Mouse (Mus musculus): ENCODE results near the gene Btbd9. TPM values are rescaled to one million over a fixed set of nuclear protein-coding genes. Genes with fewer than 3 reads are reported as not detected.

The Btbd9 gene
- polyA plus RNA-seq, 1 experiment: 21.3 TPM

GRCm38 (mm10) chr17:30260641-30261306, 315.5 kb downstream of the Btbd9 start:
- Histone ChIP-seq H3K4me3 (ENCODE audit: insufficient read depth, low read length) (no peak overlapping the region), H3K4me1 (ENCODE audit: control insufficient read depth, insufficient read depth, low read length) (no peaks in the 10 kb centered on the region; the same call in 1 of the 2 replicates), H3K27ac (ENCODE audit: insufficient read depth, low read length) (no peak overlapping the region)
- TF ChIP-seq POLR2A (IDR thresholded peaks at IDR 0.05; ENCODE audit: low read depth, low read length) (no peak), CTCF (IDR thresholded peaks at IDR 0.05; ENCODE audit: borderline replicate concordance, insufficient read depth, low read length) (no peak)

GRCm38 (mm10) chr17:30259938-30260337, 316.4 kb downstream of the Btbd9 start:
- no peak for TF ChIP-seq POLR2A (IDR thresholded peaks at IDR 0.05; ENCODE audit: low read depth, low read length)
- no peak for TF ChIP-seq CTCF (IDR thresholded peaks at IDR 0.05; ENCODE audit: borderline replicate concordance, insufficient read depth, low read length)
- H3K27ac ChIP-seq (ENCODE audit: insufficient read depth, low read length): no peak overlapping the region
- no peak overlapping the region for H3K4me3 ChIP-seq (ENCODE audit: insufficient read depth, low read length)
- no peaks in the 10 kb centered on the region; the same call in 1 of the 2 replicates for H3K4me1 ChIP-seq (ENCODE audit: control insufficient read depth, insufficient read depth, low read length)

GRCm38 (mm10) chr17:30258480-30258879, 317.8 kb downstream of the Btbd9 start:
- Histone ChIP-seq H3K4me1 (ENCODE audit: control insufficient read depth, insufficient read depth, low read length) (no peaks in the 10 kb centered on the region; the same call in 1 of the 2 replicates), H3K27ac (ENCODE audit: insufficient read depth, low read length) (no peak overlapping the region), H3K4me3 (ENCODE audit: insufficient read depth, low read length) (no peak overlapping the region)
- TF ChIP-seq POLR2A (IDR thresholded peaks at IDR 0.05; ENCODE audit: low read depth, low read length) (no peak), CTCF (IDR thresholded peaks at IDR 0.05; ENCODE audit: borderline replicate concordance, insufficient read depth, low read length) (no peak)

GRCm38 (mm10) chr17:30255928-30256560, 320.2 kb downstream of the Btbd9 start:
- Histone ChIP-seq H3K4me3 (ENCODE audit: insufficient read depth, low read length) (no peak overlapping the region), H3K27ac (ENCODE audit: insufficient read depth, low read length) (no peak overlapping the region), H3K4me1 (ENCODE audit: control insufficient read depth, insufficient read depth, low read length) (no peaks in the 10 kb centered on the region; the same call in 1 of the 2 replicates)
- TF ChIP-seq CTCF (IDR thresholded peaks at IDR 0.05; ENCODE audit: borderline replicate concordance, insufficient read depth, low read length): no peak
- TF ChIP-seq POLR2A (IDR thresholded peaks at IDR 0.05; ENCODE audit: low read depth, low read length): no peak

GRCm38 (mm10) chr17:30253924-30254323, 322.4 kb downstream of the Btbd9 start:
- no peaks in the 10 kb centered on the region for H3K4me1 ChIP-seq (ENCODE audit: control insufficient read depth, insufficient read depth, low read length)
- H3K27ac ChIP-seq (ENCODE audit: insufficient read depth, low read length): no peak overlapping the region
- TF ChIP-seq CTCF (IDR thresholded peaks at IDR 0.05; ENCODE audit: borderline replicate concordance, insufficient read depth, low read length): no peak
- TF ChIP-seq POLR2A (IDR thresholded peaks at IDR 0.05; ENCODE audit: low read depth, low read length): no peak
- no peak overlapping the region for H3K4me3 ChIP-seq (ENCODE audit: insufficient read depth, low read length)

- Histone ChIP-seq H3K4me1 (ENCODE audit: control insufficient read depth, insufficient read depth, low read length) (no peaks in the 10 kb centered on the region), H3K4me3 (ENCODE audit: insufficient read depth, low read length) (no peak overlapping the region), H3K27ac (ENCODE audit: insufficient read depth, low read length) (no peak overlapping the region)
- TF ChIP-seq POLR2A (IDR thresholded peaks at IDR 0.05; ENCODE audit: low read depth, low read length) (no peak), CTCF (IDR thresholded peaks at IDR 0.05; ENCODE audit: borderline replicate concordance, insufficient read depth, low read length) (no peak)
Measured at GRCm38 (mm10) chr17:30253028-30253427, 323.3 kb downstream of the Btbd9 start.

- Histone ChIP-seq H3K27ac (ENCODE audit: insufficient read depth, low read length) (no peak overlapping the region), H3K4me1 (ENCODE audit: control insufficient read depth, insufficient read depth, low read length) (peaks cover 4% of the 10 kb centered on the region), H3K4me3 (ENCODE audit: insufficient read depth, low read length) (no peak overlapping the region)
- TF ChIP-seq CTCF (IDR thresholded peaks at IDR 0.05; ENCODE audit: borderline replicate concordance, insufficient read depth, low read length): no peak
Measured at GRCm38 (mm10) chr17:30245308-30245706, 331.0 kb downstream of the Btbd9 start.

- Histone ChIP-seq H3K4me3 (ENCODE audit: insufficient read depth, low read length) (no peak overlapping the region), H3K27ac (ENCODE audit: insufficient read depth, low read length) (no peak overlapping the region), H3K4me1 (ENCODE audit: control insufficient read depth, insufficient read depth, low read length) (peaks cover 4% of the 10 kb centered on the region)
Measured at GRCm38 (mm10) chr17:30244651-30245307, 331.5 kb downstream of the Btbd9 start.

GRCm38 (mm10) chr17:30243540-30243939, 332.7 kb downstream of the Btbd9 start:
- no peak overlapping the region for H3K4me3 ChIP-seq (ENCODE audit: insufficient read depth, low read length)
- TF ChIP-seq CTCF (IDR thresholded peaks at IDR 0.05; ENCODE audit: borderline replicate concordance, insufficient read depth, low read length) (no peak), POLR2A (IDR thresholded peaks at IDR 0.05; ENCODE audit: low read depth, low read length) (no peak)
- no peak overlapping the region for H3K27ac ChIP-seq (ENCODE audit: insufficient read depth, low read length)
- peaks cover 4% of the 10 kb centered on the region for H3K4me1 ChIP-seq (ENCODE audit: control insufficient read depth, insufficient read depth, low read length)

More at GRCm38 (mm10) chr17:30244651-30245307, 331.5 kb downstream of the Btbd9 start:
- TF ChIP-seq POLR2A (IDR thresholded peaks at IDR 0.05; ENCODE audit: low read depth, low read length) (no peak), CTCF (IDR thresholded peaks at IDR 0.05; ENCODE audit: borderline replicate concordance, insufficient read depth, low read length) (no peak)

- no peak overlapping the region for H3K27ac ChIP-seq (ENCODE audit: insufficient read depth, low read length)
- H3K4me1 ChIP-seq (ENCODE audit: control insufficient read depth, insufficient read depth, low read length): peaks cover 4% of the 10 kb centered on the region
Measured at GRCm38 (mm10) chr17:30242647-30243046, 333.6 kb downstream of the Btbd9 start.

More at GRCm38 (mm10) chr17:30242647-30243046, 333.6 kb downstream of the Btbd9 start:
- TF ChIP-seq POLR2A (IDR thresholded peaks at IDR 0.05; ENCODE audit: low read depth, low read length) (no peak), CTCF (IDR thresholded peaks at IDR 0.05; ENCODE audit: borderline replicate concordance, insufficient read depth, low read length) (no peak)
- no peak overlapping the region for H3K4me3 ChIP-seq (ENCODE audit: insufficient read depth, low read length)
